Mouse (Mus musculus): Measurements from ENCODE around the gene Flnb. TPM values are rescaled to one million over a fixed set of nuclear protein-coding genes. Genes with fewer than 3 reads are reported as not detected.

The Flnb gene
- 4.4 and 4.9 TPM in 2 replicates for polyA plus RNA-seq (2015; fragmentation: Nextera tagmentation; extraction: Ambion mirVana)

GRCm38 (mm10) chr14:7817770-7818462 is at the start of gene Flnb:
Gene Flnb, plus strand, starts transcription at chr14:7817957.

GRCm38 (mm10) chr14:7791532-7792159 is 26.1 kb upstream of the Flnb start, which contains the start of gene Gm26661:
Gene Gm26661, plus strand, starts transcription at chr14:7791587.

GRCm38 (mm10) chr14:7957049-7957448 is 139.3 kb downstream of the Flnb start, which contains the start of gene Gm45521:
Gene Gm45521, plus strand, starts transcription at chr14:7957288.

GRCm38 (mm10) chr14:7994271-7994767 is 176.6 kb downstream of the Flnb start, which contains the start of gene Dnase1l3:
Gene Dnase1l3, minus strand, starts transcription at chr14:7994573.

Other genes with a start within 250 kb of the Flnb start
- 5.8 and 5.9 TPM in 2 replicates for gene Gm3558, start 249.4 kb upstream of the Flnb start, polyA plus RNA-seq (2015; fragmentation: Nextera tagmentation; extraction: Ambion mirVana)
- gene Gm10338, start 222.4 kb upstream of the Flnb start, polyA plus RNA-seq (2015; fragmentation: Nextera tagmentation; extraction: Ambion mirVana) = not detected in 2 replicates
- gene Gm10128, start 174.0 kb upstream of the Flnb start, polyA plus RNA-seq (2015; fragmentation: Nextera tagmentation; extraction: Ambion mirVana) = not detected in 2 replicates
- gene Gm26661, start 26.4 kb upstream of the Flnb start, polyA plus RNA-seq (2015; fragmentation: Nextera tagmentation; extraction: Ambion mirVana) = 0.62 TPM in 1 of 2 replicates, not detected in the other
- not detected in 2 replicates for gene Gm45521, start 139.3 kb downstream of the Flnb start, polyA plus RNA-seq (2015; fragmentation: Nextera tagmentation; extraction: Ambion mirVana)
- gene Dnase1l3, start 176.6 kb downstream of the Flnb start, polyA plus RNA-seq (2015; fragmentation: Nextera tagmentation; extraction: Ambion mirVana) = 0.13 TPM in 1 of 2 replicates, not detected in the other
- gene Abhd6, start 184.9 kb downstream of the Flnb start, polyA plus RNA-seq (2015; fragmentation: Nextera tagmentation; extraction: Ambion mirVana) = 40.8 and 42.7 TPM in 2 replicates